Mouse (Mus musculus) midbrain, embryonic 14.5 days (tissue): ENCODE measurements around the gene H1foo. TPM values are rescaled to one million over a fixed set of nuclear protein-coding genes. Genes with fewer than 3 reads are reported as not detected.
A peak's percentile ranks its signal among the peaks of the same experiment; 100 is the strongest.

ENCODE experiments used
- ATAC-seq: fragments of 200-750 bp; cut with Nextera tagmentation; 2 replicates; pipeline ENCODE4 v1.8.0; 2017; ENCODE audit warnings: moderate number of reproducible peaks, moderate library complexity; ENCODE audit not compliant: low FRiP score, low TSS enrichment
- DNase-seq: peaks from one replicate; pipeline ENCODE4 v3.0.0-alpha.2; 2015
- H3K27ac ChIP-seq: fragments of 300-500 bp; sonication (generic); replicated peaks from 2 replicates; pipeline ENCODE4 v1.5.1; 2014; ENCODE audit warnings: mild to moderate bottlenecking, low read depth, low read length, moderate library complexity
- H3K27me3 ChIP-seq: fragments of 300-500 bp; sonication (generic); 2 replicates; pipeline ENCODE4 v1.6.1; 2014; ENCODE audit warnings: low read length, control low read depth, mixed read lengths; ENCODE audit not compliant: control insufficient read depth, insufficient read depth
- H3K36me3 ChIP-seq: fragments of 300-500 bp; sonication (generic); 2 replicates; pipeline ENCODE4 v1.6.1; 2014; ENCODE audit warnings: low read length, control low read depth; ENCODE audit not compliant: control insufficient read depth, insufficient read depth
- H3K4me1 ChIP-seq: fragments of 300-500 bp; sonication (generic); 2 replicates; pipeline ENCODE4 v1.6.1; 2014; ENCODE audit warnings: mild to moderate bottlenecking, antibody characterized with exemption, low read length, control low read depth; ENCODE audit not compliant: control insufficient read depth, insufficient read depth
- H3K4me2 ChIP-seq: fragments of 300-500 bp; sonication (generic); 2 replicates; pipeline ENCODE4 v1.6.1; 2014; ENCODE audit warnings: mild to moderate bottlenecking, low read length, moderate library complexity
- H3K4me3 ChIP-seq: fragments of 300-500 bp; sonication (generic); replicated peaks from 2 replicates; pipeline ENCODE4 v1.5.1; 2014; ENCODE audit warnings: low read depth, low read length
- H3K9ac ChIP-seq: fragments of 300-500 bp; sonication (generic); replicated peaks from 2 replicates; pipeline ENCODE4 v1.6.1; 2014; ENCODE audit warnings: mild to moderate bottlenecking, low read length, moderate library complexity
- H3K9me3 ChIP-seq: fragments of 300-500 bp; sonication (generic); 2 replicates; pipeline ENCODE4 v1.6.1; 2016; ENCODE audit warnings: low read length, control low read depth, mixed read lengths; ENCODE audit not compliant: control insufficient read depth
- WGBS: fragments of 180-500 bp; shearing (Covaris S2); extraction: QIAGEN DNeasy Blood & Tissue Kit; methylation state at CpG from one replicate; pipeline ENCODE4 v1.1.7; 2014; 5-methylcytosine and 5-hydroxymethylcytosine counted together
- polyA plus RNA-seq: library from polyadenylated mRNA; unstranded; fragments of >200 nt; fragmentation: Nextera tagmentation; extraction: Ambion mirVana; gene quantifications from 2 replicates; pipeline ENCODE4 v1.2.1, GENCODE M21; 2014

Gene H1foo
- polyA plus RNA-seq, 1 experiment from 2014 or later, result not detected

DNA sequence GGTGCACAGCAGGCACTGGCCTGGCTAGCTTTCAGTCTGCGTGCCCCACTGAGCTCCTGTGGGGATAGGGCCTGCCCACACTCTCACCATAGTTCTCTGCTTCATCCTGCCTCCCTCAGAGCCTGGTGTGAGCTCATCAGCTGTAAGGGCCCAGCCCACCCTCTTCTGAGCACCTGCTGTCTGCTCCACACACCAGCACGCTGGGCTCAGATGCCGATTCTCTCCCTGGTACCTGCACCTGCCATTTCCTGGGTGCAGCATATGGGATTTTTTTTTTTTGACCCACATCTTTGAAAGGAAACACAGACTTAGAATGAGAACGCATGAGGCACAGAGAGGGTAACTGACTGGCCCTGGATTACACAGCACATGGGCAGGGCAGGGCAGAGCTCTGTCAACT lies 44.9 kb downstream of the H1foo start:
- peaks cover 23% of the 10 kb centered on the region for H3K4me1 ChIP-seq
- no peak overlapping the region for H3K27ac ChIP-seq
- DNase-seq (no peak), ATAC-seq (no peak)
- no peak overlapping the region for H3K9ac ChIP-seq
- 64% methylated on average over 4 of the region's 4 CpGs for WGBS
- no peaks in the 10 kb centered on the region for H3K36me3 ChIP-seq
- no peak overlapping the region for H3K4me3 ChIP-seq
- no peaks in the 10 kb centered on the region for H3K9me3 ChIP-seq
- H3K4me2 ChIP-seq, result no peak overlapping the region
- peaks cover 36% of the 10 kb centered on the region for H3K27me3 ChIP-seq

DNA sequence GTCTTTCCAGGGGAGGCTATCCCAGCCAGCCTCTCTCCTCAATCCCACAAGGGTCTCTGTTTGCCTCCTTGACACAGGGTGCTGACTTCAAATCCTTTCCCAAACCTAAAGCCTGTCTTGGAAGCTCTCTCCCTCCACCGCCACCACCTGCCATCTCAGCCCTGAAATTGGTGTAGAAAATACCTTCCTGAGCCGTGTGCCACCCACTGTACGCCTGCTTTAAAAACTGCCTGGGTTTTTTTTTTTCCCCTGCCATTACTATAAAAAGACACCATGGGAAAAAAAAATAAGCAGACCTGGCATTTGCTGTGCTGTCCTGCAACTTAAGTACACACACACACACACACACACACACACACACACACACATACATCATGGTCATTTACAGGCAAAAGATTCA lies 45.3 kb downstream of the H1foo start:
- Histone ChIP-seq H3K27ac (no peak overlapping the region), H3K4me3 (no peak overlapping the region), H3K9ac (no peak overlapping the region), H3K36me3 (no peaks in the 10 kb centered on the region), H3K4me1 (peaks cover 23% of the 10 kb centered on the region), H3K4me2 (no peak overlapping the region), H3K9me3 (no peaks in the 10 kb centered on the region), H3K27me3 (peaks cover 36% of the 10 kb centered on the region)
- 83% methylated on average over 3 of the region's 3 CpGs for WGBS
- DNase-seq (no peak), ATAC-seq (no peak)

DNA sequence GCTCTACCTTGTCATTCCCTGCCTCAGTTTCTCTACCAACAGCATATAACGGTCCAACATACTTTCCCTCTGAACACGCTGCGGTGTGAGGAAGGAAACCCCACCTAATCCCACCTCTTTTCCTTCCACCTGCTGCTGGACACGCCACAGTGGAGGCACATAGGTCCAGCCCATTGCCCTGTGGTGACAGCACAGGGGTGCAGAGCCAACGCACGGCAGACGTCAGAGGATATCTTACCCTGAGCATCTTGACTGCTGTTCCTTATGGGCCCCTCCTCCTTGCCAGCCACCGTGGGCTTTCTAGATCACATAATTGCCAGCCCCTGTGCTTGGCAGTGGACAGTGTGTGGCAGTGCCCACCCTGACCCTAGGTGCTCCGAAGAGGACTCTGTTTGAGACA lies 45.7 kb downstream of the H1foo start:
- ATAC-seq, result no peak
- Histone ChIP-seq H3K9ac (no peak overlapping the region), H3K27ac (no peak overlapping the region), H3K4me1 (peaks cover 23% of the 10 kb centered on the region), H3K4me3 (no peak overlapping the region), H3K4me2 (no peak overlapping the region), H3K9me3 (no peaks in the 10 kb centered on the region), H3K27me3 (peaks cover 36% of the 10 kb centered on the region), H3K36me3 (no peaks in the 10 kb centered on the region)
- 84% methylated on average over 9 of the region's 9 CpGs for WGBS
- no peak for DNase-seq

DNA sequence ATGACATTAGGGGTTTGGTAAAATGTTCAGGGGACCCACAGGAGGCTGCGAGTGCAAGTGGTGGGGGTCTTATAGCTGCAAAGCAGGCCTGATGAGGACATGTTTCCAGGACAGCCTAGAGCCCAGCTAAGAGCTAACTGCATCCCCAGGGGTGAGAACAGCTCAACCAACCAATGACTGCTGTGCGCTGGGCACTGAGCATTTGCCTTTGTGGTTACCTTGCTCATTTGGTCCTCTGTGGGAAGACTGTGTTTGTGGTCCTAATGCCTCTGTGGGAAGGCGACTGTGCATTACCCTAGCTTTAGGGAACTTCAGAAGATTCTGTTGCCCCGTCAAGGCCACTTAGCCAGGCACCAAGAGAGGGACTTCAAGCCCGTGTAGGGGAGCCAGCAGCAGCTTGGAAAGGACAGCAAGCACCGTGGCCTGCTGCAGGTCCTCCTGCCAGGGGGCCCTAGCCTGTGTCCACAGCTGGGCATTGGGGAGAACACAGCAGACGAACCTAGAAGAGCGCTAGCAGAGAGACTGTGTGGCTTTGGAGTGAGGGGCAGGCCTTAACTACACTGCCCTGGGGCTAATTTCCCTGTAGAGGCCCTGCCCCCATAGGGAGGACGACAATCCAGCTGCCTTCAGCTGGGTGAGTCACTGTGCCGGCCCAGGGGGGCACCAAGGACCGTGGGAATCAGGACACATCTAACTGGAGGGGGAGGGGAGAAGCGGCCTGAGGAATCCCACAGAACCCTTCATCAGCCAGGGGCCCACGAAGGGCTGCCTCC lies 46.6 kb downstream of the H1foo start:
- 28% methylated on average over 13 of the region's 13 CpGs for WGBS
- Histone ChIP-seq H3K4me3 (0 out of 2 replicates have a peak overlapping the region, but pooled peaks have one; percentile 5), H3K36me3 (no peaks in the 10 kb centered on the region), H3K27ac (no peak overlapping the region), H3K4me2 (no peak overlapping the region; the same call in 1 of the 2 replicates), H3K27me3 (peaks cover 44% of the 10 kb centered on the region), H3K4me1 (peaks cover 23% of the 10 kb centered on the region), H3K9ac (no peak overlapping the region; the same call in 1 of the 2 replicates), H3K9me3 (no peaks in the 10 kb centered on the region)
- DNase-seq, result no peak
- no peak for ATAC-seq

DNA sequence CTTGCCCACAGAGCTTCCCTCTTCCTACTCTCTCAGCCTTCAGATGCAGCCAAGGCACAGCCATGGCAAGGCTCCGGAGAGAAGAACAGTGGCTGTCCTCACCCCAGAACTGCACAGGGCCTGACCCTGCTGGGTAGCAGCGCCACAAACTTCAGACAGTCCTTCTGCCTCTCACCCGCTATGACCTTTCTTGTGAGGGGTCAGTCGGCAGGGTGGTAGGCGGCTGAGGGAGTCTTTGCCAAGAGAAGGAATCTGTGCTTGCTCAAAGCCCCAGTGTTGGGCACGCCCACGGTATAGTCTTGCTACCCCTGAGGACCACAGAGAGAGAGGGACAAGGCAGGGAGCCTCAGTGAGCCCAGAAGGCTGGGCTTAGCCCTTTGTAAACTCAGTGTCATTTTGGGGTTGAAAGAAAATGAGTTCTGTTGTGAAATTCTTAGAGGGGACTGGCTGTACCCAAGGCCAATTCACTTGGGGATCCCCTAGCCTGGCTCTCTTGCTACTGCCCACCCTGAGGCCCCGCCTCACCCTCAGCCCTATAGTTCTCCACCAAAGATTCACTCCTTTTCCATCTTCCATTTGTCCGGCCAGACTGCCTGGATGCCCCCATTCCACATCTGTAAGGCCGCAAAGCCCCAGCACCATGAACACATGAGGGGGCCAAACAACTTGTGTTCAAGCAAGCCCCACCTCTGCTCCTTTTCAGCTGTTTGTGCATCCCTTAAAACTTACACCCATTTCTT lies 47.3 kb downstream of the H1foo start:
- DNase-seq, result no peak
- ATAC-seq, result no peak
- 29% methylated on average over 10 of the region's 10 CpGs for WGBS
- no peaks in the 10 kb centered on the region for H3K36me3 ChIP-seq
- 0 out of 2 replicates have a peak overlapping the region, but pooled peaks have one; percentile 5 for H3K4me3 ChIP-seq
- no peaks in the 10 kb centered on the region for H3K9me3 ChIP-seq
- no peak overlapping the region; the same call in 1 of the 2 replicates for H3K4me2 ChIP-seq
- peaks cover 17% of the 10 kb centered on the region for H3K4me1 ChIP-seq
- H3K9ac ChIP-seq, result no peak overlapping the region
- H3K27ac ChIP-seq, result no peak overlapping the region
- H3K27me3 ChIP-seq, result peaks cover 44% of the 10 kb centered on the region

DNA sequence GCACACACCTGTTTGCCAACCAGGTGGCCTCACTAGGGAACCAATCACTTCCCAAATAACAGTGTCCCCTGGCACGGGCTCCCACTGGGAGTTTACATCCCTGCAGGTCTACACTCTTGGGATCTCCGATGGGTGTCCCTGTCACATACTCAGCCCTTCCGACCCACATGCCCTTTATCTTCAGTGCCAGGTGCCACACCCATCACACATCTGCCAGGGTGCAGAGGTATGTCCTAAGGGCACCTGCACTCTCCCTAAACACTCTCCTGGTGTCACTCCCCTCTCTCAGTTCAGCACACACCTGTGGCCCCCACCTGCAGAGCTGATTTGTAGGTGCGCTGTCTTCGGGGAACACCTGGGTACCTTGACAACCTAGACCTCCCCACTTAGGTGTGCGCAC lies 48.2 kb downstream of the H1foo start:
- ATAC-seq, result no peak
- Histone ChIP-seq H3K4me3 (peak overlapping the region; percentile 48), H3K36me3 (no peaks in the 10 kb centered on the region), H3K4me1 (peaks cover 17% of the 10 kb centered on the region), H3K27ac (no peak overlapping the region), H3K27me3 (peaks cover 44% of the 10 kb centered on the region), H3K4me2 (peak overlapping the region; percentile 82), H3K9ac (0 out of 2 replicates have a peak overlapping the region, but pooled peaks have one; percentile 12), H3K9me3 (no peaks in the 10 kb centered on the region)
- DNase-seq, result no peak
- WGBS, result 46% methylated on average over 6 of the region's 6 CpGs

DNA sequence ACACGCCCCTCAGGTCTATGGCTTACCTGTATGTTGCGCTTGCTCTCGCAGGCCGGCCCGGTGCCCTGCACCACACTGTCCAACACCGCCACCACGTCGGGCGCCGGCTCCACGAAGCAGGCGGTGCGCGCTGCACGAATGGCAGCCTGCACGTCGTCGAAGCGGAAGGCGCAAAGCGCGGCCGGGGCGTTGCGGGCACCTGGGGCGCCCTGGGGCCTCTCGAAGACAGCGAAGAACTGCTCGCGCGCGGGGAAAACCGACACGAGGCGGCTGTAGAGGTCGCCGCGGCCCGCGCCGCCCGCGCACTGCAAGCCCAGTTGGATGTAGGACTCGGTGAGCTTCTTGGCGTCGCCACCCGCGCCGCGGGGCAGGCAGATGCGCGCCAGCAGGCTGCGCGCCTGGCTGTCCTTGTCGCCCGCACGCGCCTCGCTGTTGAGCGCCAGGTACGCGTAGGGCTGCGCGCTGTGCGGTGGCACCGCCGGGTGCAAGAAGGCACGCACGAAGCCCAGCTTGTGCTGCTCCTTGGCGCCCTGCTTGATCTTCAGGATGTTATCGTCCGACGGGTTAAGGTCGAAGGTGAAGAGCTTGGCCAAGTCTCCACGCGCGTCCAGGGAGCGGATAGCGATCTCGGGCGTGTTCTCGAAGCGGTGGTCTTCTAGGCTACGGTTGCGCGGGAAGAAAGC lies 48.9 kb downstream of the H1foo start:
- Histone ChIP-seq H3K4me3 (peak overlapping the region; percentile 48), H3K36me3 (no peaks in the 10 kb centered on the region), H3K27me3 (peaks cover 44% of the 10 kb centered on the region), H3K9me3 (no peaks in the 10 kb centered on the region), H3K4me2 (peak overlapping the region; percentile 82), H3K9ac (0 out of 2 replicates have a peak overlapping the region, but pooled peaks have one; percentile 12), H3K27ac (no peak overlapping the region), H3K4me1 (peaks cover 17% of the 10 kb centered on the region)
- WGBS, result 3% methylated on average over 84 of the region's 86 CpGs
- ATAC-seq, result no peak
- peak; percentile 65 for DNase-seq

DNA sequence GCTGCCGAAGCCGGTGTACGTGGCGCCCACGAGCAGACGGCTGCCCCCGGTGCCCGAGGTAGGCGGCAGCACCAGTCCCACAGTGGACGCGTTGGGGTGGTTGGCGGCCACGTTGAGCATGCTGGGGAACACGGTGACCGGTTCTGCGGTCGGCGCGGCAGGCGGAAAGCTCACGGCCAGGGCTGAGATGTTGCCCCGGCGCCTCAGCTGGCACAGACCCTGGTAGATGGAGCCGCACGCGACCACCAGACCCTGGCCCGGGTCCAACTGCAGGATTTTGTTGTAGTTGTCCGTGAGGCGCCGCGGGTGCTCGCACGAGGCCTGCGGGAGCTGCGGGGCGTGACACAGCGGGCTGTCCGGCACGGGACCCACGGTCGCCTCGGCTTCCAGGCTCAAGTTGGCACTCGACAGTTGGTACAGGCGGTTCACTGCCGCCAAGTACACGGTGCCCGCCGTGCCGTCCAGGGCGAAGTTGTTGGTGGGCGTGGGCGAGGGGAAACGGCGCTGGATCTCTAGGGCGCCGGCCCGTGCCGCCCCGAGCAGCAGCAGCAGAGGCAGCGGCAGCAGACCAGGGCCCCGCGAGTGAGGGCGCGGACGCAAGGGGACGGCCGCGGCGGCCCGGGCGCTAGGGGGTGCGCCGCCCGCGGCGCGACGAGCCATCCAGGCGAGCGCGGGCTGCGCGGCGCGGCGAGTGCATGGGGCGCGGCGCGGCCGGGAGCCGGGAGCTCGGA lies 49.6 kb downstream of the H1foo start:
- no peak for ATAC-seq
- DNase-seq, result peak; percentile 54
- 1% methylated on average over 89 of the region's 93 CpGs for WGBS

More for the DNA sequence above, 49.6 kb downstream of the H1foo start:
- Histone ChIP-seq H3K27ac (no peak overlapping the region), H3K9ac (peak overlapping the region; percentile 44), H3K36me3 (no peaks in the 10 kb centered on the region), H3K27me3 (peaks cover 44% of the 10 kb centered on the region), H3K4me3 (peak overlapping the region; percentile 48), H3K4me2 (peak overlapping the region; percentile 82), H3K9me3 (no peaks in the 10 kb centered on the region), H3K4me1 (peaks cover 17% of the 10 kb centered on the region)
